Mouse (Mus musculus) ovary, postnatal 36 days (tissue): ENCODE measurements around the gene Ankrd61.
A peak's percentile ranks its signal among the peaks of the same experiment; 100 is the strongest.

Source experiments
- DNase-seq: peaks from one replicate; pipeline ENCODE4 v3.0.0; 2022; ENCODE audit warnings: low spot score, mixed read lengths

The Ankrd61 gene

DNA sequence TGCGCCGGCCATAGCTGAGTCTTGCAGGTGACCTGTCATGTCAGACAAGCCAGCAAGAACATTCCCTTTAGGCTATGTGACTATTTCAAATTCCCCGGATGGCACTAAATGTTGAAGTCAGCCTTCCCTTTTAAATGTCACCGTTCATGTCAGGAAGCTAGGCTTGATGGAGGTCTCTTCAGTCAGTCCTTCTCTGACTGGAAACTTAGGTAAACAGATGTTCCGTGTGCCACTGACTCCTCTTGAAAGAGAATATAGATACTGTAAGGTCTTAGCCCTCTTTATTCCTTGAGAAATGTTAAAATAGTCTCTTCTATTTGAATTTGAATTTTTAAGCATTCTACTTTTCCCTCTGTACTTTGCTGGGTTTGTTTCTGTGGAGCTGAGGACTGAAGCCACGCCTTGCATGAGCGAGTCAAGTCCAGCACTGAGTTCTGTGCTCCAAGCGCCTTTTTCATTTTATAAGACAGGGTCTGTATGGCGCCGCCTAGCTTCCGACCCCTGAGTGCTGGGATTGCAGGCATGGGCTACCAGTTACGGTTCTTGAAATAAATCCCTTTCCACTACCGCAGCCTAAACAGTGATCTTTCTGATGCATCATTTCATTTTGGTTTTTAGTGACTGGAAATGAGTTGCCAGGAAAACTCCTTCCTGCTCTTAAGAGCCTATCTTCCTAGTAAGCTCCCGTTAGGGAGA, at the start of gene Ankrd61:
Ankrd61 (minus strand) TSS at position 51 of the 696 bp plus-strand sequence.
- no peak for DNase-seq

DNA sequence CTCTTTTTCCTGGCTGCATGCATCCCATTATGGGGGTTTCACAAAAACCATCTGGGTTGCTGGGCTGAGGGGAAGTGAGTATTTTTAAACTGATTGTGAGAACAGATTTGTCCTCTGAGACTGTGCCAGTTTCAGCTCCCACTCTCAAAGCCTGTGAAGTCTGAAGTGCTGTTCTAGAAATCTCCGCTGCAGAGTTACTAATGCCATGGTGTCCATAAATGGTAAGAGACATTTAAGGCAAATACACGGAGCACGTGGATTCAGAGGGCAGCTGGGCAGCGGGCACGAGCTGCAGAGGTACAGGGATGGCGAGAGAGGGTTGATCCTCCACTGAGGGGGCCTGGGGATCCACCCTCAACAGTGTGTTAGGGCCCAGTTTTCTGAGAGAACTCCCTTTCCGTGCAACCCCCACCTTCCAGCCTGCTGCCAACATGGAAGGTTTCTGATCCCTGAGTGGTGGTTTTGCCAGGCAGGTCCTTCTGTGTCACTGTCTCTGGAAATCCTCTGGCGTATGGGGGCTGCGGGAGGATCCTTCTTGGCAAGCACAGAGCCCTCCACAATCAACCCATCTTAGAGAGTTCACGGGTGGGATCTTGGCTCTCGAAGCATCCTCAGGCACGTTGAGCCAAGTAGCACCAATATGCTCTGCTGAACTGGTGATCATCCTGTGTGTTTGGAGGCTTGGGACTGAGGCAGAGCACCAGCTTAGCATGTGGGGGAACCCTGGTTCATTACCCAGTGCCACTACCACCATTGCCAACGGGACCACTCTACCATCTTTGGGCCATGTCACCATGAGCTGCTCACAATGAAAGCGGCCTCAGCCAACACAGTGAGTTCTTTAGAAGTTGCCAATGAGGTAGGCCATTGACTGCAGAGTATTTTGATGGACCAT, 46.0 kb upstream of the Ankrd61 start:
- DNase-seq, result no peak

DNA sequence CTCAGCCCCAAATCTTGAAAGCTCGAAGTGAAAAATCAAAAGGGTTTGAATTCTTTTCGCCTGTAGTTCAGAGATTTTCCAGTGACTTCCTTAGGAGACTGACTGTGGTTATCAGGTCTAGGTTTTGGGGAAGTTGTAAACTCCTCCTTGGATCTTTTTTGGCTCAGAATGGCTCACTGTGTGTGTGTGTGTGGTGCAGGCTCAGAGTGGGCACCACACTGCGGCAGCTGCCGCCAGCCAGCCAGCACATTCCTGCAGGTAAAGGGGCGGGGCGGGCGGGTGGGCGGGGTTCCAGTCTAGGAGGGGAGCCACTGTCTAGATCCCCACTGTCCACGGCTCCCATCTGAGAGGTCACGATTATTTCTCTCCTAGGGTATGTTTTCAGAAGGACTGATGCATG, 44.1 kb upstream of the Ankrd61 start:
- no peak for DNase-seq

DNA sequence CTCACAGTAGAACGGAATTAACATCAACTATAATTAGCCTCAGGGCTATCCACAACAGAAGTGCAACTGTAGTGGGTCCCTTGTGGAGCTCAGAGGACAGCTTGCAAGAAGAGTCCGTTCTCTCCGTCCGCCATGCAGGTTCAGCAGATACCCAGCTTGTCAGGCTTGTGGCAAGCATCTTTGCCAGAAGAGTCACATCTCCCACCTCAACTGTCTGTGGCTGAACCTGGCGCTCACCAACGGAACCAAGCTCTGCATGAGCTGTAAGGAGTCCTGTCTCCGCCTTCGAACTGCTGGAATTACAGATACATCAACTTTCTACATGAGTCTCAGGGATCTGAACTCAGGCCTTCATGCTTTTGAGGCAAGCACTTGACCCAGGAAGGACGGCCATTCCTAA, 38.7 kb upstream of the Ankrd61 start:
- DNase-seq, result no peak

DNA sequence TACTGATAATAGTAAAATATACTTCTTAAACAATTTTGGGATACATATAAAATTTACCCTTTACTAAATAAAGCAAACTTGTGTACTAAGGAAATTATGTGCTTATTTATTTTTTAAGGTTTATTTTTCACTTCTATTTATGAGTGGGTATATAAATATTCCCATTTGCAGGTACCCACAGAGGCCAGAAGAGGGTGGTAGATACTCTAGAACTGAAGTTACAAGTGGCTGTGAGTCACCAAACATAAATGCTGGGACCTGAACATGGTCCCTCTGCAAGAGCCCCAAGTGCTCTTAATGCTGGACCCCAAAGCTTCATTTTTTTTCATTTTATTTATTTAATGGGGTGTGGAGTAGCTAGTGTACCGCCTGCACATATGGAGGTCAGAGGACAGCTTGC, 36.4 kb upstream of the Ankrd61 start:
- DNase-seq, result no peak

DNA sequence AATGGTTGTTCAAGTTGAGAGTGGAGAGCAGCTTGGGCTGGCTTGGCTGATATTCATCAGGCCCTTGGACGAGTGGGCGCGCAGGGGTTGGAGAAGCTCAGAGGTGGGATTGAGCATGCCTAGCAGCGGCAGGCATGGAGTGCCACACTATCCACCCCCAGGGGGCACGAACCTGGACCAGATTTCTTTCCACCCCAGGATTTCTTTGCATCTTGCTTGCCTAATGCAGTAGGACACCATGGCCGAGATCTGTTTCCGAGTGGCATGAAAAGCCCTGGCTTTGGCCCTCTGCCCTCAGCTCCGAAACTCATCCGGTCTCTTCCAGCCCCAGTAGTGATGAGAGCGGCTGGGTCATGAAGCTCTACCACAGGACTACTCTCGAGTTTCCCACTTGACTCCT, 35.9 kb upstream of the Ankrd61 start:
- DNase-seq, result no peak

DNA sequence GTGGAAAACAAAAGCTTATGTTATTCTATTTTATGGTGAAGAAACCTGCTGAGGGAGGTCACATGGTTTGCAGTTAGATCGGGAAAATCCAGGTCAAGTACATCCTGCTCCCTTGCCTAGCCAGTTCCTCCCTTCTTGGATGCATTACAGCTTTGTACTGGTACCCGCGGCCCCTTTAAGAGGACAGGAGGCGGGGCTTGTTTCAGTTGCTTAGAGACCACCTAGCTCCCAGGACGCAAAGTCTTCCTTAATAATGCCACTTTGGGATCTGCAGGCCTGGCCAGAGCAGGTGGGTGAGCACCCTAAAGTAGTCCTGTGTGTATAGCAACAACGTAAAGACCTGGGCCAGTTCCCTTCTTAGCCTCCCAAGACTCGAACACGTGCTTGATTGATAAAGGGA, 35.3 kb upstream of the Ankrd61 start, which contains the start of gene Rsph10b:
Rsph10b (plus strand) TSS at position 205 of the 400 bp plus-strand sequence.
- peak; percentile 18 for DNase-seq

DNA sequence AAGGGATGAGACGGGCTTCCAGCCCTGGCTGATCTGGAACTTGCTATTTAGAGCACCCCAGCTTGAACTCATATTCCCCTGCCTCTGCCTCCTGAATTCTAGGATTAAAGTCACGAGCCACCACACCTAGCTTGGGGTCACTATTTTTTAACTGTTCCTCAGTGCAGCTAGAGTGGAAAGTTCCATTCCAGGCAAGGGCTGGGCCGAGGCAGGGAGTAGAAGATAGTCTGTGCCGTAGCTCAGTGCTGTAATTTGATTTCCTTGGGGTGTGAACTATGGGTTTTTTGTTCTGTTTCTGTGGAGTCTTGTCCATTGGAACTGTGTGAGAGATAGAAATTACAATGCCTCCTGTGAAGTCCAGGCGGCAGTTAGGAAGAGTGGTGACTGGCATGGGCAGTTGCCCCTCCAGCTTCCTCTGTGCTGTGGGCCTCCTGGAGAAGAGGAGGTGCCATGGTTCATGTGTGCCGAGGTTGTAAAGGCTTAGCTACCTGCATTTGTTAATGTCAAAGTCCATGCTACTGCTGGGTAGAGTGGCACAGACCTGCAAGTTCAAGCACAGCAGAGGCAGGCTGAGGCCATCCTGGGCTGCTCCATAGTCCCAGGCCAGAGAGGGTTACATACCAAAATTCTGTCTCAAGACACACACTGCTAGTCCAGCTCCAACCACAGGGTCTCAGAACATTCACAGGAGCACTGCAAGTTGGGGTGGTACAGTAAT, 34.5 kb upstream of the Ankrd61 start:
- DNase-seq, result no peak

DNA sequence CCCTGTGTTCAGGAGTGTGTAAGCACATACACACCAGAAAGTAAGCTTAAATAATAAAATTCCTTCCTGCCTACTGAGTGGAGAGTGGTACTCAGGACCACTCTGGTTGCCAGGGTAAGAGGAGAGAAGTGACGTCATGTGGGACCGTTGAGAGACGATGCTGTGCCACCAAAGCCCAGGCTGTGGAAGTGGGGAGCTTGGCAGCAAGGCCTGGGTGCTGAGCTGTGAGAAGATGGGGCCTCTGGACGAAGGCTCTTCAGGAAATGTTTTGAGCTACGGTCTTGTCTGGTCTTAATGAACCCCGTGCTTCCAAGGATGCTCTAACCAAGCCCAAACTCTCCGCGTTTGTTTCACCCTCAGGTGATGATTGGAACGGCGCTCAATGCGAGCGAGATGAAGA, 33.2 kb upstream of the Ankrd61 start:
- no peak for DNase-seq

DNA sequence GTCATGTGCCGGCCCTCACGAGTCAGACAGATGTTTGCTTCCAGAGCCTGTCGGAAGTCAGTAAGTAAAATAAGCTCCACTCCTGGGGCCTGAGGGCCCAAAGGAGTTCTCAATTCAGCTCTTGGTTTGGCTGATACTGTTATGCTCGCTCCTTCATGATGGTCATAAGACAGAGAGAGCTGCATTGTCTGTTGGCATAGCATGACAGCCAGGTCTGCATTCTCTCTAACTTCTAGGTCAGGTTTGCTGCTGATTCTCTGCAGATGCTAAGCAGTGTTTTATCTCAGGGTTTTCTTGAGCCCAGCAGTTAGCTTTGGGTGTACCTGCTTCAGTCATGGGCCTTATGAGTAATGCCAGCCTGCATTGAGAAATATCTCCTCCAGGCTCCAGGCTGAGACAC, 31.8 kb upstream of the Ankrd61 start:
- no peak for DNase-seq

DNA sequence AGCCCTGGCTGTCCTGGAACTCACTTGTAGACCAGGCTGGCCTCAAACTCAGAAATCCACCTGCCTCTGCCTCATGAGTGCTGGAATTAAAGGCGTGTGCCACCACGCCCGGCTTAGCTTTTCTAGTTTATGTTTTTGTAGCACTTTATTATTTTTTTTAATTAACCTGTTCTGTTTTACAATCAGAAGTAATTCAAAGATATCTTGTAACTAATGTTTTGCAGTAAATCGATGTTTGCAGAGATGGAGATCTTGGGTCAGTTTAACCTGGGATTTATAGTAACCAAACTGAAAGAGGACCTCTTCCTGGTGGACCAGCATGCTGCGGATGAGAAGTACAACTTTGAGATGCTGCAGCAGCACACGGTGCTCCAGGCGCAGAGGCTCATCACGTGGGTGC, 30.4 kb upstream of the Ankrd61 start, which contains the start of gene Gm42421:
Gm42421 (plus strand) TSS at position 301 of the 400 bp plus-strand sequence.
- DNase-seq, result no peak

DNA sequence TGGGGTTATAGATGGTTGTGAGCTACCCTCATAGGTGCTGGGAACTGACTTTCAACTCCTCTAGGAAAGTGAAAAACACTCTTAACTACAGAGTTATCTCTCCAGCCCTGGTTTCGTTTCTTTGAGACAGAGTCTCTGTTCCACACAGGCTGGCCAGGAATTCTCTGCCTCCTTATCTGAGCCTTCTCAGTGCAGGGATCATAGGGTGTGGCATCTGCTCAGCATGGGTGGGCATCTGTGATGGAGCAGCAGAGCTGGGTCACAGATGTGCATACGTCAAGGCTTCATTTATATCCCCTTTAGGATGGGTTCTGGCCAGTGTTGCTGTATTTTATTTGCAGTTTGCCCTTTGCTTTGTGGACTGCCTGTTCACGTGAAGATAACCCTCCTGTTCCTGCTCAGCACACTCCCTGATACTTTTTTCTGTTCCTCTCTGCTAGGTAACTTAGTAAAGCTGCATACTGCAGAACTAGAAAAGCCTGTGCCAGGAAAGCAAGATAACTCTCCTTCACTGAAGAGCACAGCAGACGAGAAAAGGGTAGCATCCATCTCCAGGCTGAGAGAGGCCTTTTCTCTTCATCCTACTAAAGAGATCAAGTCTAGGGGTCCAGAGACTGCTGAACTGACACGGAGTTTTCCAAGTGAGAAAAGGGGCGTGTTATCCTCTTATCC, 27.4 kb upstream of the Ankrd61 start:
- DNase-seq, result no peak

DNA sequence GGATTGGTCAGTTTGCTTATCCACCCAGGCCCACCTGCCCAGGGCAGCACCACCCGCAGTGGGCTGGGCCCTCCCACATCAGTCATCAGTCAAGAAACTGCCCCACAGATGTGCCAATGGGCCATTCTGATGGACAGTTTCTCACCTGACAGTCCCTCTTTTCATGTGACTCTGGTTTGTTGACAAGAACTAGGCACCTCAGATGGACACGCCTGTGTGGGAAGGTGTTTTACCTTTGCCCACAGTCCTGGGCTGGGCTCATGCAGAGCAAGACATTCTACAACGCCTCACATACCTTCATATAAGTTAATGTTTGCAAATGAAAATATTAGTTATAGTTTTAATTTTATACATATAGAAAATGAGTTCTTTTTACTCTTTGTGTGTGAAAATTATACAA, 20.6 kb upstream of the Ankrd61 start:
- DNase-seq, result no peak

DNA sequence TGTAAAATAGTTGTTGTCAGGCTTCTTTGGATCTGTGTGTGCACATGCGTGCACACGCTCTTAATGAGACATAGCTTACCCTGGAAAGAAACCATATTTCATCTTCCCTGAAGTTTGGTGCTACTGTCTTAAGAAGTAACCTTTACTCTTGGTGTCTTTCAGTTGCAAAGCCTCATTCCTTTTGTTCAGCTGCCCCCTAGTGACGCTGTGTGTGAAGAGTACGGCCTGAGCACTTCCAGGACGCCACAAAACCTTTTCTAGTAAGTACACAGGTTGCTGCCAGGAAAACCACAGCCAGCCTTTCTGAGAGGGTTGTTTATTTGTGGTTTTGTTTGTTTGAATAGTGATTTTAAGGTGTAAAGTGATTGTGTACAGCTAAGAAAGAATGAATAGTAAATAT, 19.9 kb upstream of the Ankrd61 start:
- DNase-seq, result peak; percentile 45

DNA sequence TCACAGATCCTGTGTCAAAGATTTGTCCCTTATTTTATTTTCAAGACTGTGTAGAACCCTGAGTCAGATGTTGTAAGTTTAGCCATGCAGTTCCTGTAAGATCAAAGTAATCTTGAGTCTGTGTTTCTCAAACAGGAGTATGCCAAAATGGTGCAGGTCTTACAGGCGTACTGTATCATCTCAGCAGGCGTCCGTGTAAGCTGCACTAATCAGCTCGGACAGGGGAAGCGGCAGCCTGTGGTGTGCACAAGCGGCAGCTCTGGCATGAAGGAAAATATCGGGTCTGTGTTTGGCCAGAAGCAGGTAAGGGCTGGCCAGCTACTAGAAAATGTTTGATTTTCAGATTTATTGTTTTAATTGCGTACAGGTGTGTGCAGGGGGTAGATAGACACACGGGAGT, 18.7 kb upstream of the Ankrd61 start:
- no peak for DNase-seq

DNA sequence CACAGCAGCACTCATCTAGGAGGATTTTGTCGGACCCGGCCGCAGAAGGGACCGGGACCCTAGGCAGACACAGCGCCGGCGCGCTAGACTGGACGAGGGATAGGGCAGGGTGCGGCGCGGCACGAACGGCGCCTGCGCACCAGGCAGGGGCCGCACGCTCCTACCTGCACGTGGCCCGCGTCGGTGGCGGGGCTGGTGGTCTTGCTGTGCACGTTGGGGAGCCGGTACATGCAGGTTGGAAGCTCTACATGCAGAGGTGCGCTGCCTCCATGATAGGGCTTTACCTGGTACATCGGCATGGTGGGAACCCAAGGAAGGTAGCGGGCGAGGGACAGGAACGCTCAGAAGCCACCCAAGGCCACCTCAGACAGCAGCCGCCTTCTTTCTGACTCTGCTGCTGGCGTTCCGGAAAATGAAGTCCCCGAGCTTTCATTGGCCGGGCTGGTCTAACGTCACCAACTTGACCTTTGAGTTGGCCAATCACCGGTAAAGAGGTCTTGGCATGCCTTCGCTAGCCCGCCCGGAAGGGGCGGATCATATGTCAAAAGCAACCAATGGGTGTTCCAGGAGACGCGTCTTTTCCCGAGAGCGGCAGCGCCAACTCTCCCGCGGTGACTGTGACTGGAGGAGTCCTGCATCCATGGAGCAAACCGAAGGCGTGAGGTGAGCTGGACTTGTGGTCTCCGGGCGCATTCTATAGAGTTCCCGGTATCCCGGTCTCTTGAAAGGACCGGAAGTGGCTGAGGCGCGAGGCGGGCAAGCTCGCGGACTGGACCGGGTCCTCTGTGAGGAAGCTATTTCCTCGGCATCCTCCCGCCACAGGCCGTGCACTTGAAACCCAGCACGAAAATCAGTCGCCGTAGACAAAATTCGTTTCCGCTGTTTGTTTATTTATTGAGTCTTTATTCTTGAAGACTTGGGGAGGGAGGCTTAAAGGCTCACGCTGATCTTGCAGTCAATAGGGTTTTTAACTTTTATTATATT, 12.2 kb upstream of the Ankrd61 start, which contains the start of the genes Aimp2 and Pms2:
Aimp2 (minus strand) TSS at position 431 of the 984 bp plus-strand sequence.
Pms2 (plus strand) TSS at position 548 of the 984 bp plus-strand sequence.
- DNase-seq, result peak; percentile 91

DNA sequence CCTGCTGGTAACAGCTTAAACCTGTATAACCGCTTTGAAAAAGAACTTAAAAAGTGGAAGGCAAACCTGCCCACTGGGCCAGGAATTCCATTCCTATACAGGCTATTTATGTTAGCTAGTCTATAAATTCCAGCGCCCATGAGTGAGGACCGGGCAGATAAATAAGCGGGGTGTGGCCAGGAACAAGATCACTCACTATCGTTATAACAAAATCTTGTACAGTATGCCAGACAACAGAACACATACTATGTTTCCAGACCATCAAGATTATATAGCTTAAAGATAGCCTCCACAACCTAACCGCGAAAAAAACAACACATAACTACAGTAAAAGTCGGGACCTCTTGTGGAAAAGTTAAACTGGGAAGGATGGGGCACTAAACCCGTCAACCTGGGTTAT, 11.4 kb upstream of the Ankrd61 start:
- DNase-seq, result no peak

DNA sequence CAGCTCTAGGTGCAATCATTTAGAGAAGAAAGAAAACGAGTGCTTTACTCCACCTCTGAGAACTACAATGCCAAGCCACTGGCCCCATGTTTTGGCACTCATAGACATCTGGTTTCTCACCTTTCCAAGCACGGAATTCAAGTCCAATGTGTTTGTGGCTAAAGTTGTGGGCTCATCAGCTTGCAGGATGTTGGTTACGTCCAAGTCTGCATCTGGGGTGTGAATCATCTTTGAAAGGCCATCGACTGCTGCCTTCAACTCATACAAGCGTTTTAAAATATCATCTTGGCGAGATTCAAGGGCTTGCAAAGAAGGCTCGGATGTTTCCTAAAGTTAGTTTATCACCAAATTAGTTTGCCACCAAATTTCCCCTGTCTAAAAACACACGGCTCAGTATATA, 8.9 kb upstream of the Ankrd61 start:
- no peak for DNase-seq

DNA sequence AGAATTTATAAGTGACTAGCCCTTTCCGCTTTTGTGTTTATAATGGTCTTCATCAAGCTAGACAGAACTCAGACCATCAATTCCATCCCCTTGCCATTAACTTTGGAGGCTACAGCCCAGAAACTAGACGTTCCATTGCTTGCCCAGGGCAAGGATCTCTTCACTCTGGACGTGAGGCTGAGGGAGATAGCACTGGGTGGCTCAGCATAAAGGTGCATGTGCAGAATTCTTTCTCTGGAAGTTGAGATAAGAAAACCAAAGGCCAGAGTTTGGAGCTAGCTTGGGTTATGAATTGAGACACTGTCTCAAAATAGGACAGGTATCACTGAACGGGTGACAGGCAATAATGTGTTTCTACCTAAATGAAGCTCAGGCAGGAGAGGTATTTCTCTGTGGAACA, 6.3 kb upstream of the Ankrd61 start:
- DNase-seq, result no peak

DNA sequence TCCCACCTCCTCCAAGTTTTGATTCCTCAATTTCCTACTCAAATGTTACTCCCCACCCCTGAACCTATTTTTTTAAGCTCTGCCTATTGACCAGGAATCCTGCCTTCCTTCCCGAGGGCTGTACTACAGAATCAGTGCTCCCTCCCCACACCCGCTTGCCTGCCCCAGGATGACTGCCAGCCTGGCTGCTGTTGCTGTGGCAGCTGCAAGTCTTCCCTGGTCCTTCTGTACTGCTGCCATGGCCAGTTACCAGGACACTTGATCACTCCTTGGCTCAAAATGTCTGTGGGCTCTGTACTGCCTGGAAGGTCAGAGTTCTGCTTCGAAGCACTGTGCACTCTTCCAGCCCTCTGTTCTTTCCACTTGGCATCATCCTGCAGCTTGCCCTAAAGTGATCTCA, 4.6 kb upstream of the Ankrd61 start:
- no peak for DNase-seq

DNA sequence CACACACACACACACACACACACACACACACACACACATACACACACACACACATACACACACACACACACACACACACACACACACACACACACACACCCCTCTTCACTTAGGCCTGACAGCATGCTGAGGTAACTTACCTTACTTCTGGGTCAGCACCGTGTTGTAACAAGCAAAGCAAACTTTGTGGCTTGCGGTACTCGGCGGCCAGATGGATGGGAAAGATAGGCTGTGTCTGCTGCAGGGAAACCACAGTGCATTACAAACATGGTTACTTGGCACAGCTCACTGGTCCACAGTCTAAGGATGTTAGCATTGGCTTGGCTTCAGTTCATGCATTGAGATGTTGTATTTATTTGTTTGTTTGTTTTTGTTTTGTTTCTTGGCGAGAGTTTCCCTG, 4.1 kb downstream of the Ankrd61 start:
- DNase-seq, result no peak
